Mouse (Mus musculus) embryo, embryonic 11.5 days (tissue): ENCODE measurements around the gene Rab31.

ENCODE experiments used
- DNase-seq: peaks from one replicate; pipeline ENCODE4 v3.0.0-alpha.2; 2012; ENCODE audit warnings: low read depth, low spot score

Gene Rab31

DNA sequence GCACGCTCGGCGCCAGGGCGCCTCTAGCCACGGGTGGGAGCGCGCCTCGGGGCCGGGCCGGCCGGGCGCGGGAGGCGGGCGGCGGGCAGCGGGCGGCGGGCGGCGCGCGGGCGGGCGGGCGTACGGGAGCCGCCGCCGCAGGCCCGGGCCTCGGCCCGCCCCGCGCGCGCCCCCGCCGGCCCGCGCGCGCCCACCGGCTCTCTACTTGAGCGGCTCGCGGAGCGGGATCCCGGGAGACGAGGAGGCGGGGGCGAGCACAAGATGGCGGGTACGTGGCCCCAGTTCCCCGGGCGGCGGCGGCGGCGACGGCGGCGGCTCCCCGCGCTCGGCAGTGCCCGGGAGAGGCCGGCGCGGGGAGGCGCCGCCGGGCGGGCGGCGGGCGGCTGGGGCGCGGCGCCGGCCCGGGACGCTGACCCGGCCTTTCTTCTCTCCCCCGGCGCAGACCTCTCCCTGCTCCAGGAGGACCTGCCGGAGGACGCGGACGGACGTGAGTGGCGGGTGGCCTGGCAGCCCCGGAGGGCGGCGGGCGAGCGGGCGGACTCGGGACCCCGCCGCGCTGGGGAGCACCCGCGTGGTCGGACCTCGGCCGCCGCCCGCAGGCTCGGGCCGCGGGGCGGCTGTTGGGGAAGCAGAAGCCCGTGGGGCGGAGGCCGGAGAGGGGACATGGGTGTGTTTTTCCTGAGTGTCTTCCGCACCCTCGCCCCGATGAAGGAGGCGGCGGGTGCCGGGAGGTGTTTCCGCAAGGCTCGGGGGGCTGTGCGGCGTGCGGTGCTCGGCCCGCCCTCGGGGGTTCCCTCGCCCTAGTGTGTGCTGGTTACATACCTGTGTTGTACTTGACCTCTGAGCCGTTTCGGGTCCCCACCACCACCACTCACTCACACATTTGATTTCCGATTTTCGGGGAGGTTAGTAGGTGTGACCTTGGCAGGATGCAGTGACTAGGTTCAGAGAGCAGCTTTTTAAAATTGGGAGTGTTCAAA lies 10.9 kb upstream of the Rab31 start:
- no peak for DNase-seq

- peak; percentile 71 for DNase-seq
Measured at GRCm38 (mm10) chr17:65782551-65783141, 10.1 kb upstream of the Rab31 start, which contains the start of gene Ppp4r1. Gene Ppp4r1 (plus strand): TSS chr17:65782573.

- no peak for DNase-seq
Measured at GRCm38 (mm10) chr17:65780970-65781369, 8.4 kb upstream of the Rab31 start.

DNA sequence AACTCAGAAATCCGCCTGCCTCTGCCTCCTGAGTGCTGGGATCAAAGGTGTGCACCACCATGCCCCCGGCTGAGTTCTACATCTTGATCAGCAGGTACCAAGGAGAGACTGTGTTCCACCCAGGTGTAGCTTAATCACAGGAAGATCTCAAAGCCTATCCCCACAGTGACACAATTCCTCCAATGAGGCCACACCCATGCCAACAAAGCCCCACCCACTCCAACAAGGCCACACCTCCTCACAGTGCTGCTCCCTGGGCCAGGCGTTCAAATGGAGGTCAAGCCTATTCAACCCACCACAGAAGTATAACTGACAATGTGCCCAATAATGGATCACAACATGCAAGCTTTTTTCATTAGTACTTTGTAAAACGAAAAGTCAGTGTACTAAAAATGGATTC lies 4.9 kb upstream of the Rab31 start:
- DNase-seq: no peak

DNA sequence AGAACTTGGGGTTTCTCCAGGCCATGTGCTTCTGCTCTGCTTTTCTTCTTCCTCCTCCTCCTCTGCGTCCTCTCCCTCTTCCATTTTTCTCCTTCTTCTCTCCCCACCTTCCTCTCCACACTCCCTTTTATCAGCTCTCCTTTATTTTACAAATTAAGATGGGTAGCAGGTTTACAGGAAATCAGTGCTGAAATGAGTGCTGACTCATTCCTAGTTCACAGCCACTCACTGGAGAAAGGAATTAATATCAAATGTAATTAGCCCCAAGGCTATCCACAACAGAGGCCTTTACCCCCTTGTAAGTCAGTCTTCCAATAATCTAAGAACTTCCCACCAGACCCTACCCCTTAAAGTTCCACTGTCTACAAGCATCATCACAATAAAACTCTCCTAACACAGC lies 3.7 kb upstream of the Rab31 start:
- DNase-seq: no peak

GRCm38 (mm10) chr17:65774439-65774838 lies 1.9 kb upstream of the Rab31 start:
- DNase-seq: no peak

GRCm38 (mm10) chr17:65773617-65774016 lies 1.1 kb upstream of the Rab31 start:
- no peak for DNase-seq

GRCm38 (mm10) chr17:65770982-65771915 lies 1.3 kb downstream of the Rab31 start:
- DNase-seq: no peak

DNA sequence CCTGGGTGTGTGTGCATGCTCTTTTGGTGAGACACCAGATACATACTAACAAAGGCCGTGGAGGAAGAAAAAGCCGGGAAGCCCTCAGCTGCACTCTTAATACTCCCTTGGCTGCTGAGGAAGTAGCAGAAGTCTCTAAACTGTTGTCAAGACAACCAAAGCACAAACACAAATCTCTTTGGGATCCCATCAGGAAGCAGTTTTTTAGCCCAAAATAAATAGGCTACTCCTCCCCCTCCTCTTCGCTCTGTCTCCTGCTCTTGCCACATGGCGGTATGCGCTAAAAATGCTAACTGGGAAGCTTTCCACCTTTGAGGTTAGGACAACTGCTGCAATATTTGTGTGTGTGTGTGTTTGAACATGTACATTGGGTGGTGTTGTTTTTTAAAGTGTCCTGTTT lies 4.1 kb downstream of the Rab31 start:
- no peak for DNase-seq

DNA sequence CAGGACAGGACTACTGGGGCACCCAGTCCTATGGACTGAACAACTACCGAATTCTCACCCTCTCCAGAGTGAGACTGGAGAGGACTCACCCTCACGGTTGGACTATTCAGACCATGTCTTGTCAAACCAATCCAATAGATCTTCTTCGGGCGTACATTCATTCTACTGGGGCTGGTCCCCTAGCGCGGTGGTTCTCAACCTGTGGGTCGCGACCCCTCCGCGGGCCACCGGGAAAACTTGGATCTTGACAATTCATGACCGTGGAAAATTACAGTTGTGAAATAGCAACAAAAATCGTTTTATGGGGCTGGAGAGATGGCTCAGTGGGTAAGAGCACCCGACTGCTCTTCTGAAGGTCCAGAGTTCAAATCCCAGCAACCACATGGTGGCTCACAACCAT lies 9.3 kb downstream of the Rab31 start:
- no peak for DNase-seq

- no peak for DNase-seq
Measured at GRCm38 (mm10) chr17:65757150-65757549, 15.4 kb downstream of the Rab31 start.

GRCm38 (mm10) chr17:65755857-65756256 lies 16.7 kb downstream of the Rab31 start:
- DNase-seq: no peak

DNA sequence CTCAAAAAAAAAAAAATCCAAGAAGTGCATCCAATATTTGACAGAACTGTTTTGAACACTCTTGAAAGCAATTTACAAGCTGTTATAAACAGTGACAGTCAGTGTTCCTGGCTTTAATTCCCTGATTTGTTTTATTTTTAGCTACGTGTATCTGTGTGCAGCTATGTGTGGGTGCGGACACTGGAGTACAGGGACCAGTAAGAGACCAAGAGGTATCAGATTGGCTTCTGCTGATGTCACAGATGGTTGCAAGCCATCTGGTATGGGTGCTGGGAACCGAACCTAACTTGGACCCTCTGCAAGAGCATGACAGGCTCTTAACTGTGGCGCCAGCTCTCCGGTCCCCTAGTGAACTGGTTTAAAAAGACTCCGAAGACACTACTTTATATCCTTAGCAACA lies 19.4 kb downstream of the Rab31 start:
- no peak for DNase-seq

DNA sequence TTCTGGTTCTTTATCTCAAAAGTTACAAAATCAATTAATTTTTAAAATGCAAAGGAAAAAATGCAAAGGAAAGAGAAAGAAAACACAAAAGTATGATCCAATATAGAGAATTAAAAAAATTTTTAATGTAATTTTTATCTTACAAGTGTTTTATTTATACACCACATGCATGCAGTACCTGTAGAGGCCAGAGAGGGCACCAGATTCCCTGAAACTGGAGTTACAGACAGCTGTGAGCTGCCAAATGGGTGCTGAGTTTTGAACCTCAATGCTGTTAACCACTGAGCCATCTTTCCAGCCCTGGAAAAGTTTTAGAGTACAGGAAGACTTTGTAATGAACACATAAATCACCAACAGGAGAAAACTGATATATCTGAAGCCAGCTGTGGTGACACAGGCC lies 22.3 kb downstream of the Rab31 start:
- no peak for DNase-seq

DNA sequence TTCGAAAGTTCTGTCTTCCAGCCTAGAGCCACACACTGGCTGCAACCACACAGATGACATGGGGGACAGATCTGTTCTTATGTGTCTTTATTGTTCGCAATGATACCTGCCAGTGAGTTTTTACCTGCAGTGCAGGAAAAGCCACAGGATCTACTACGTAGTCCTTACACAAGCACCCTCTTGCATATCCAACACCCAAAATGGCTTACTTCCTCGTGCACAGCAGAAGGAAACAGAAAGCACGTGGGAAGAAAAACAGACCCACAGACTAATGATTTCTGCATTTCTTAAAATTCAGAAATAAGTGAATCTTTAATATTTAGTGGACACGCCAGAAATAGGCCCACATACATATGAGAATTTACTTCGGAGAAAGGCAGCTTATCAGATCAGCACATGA lies 22.7 kb downstream of the Rab31 start:
- no peak for DNase-seq

- no peak for DNase-seq
Measured at GRCm38 (mm10) chr17:65748997-65749396, 23.6 kb downstream of the Rab31 start.

DNA sequence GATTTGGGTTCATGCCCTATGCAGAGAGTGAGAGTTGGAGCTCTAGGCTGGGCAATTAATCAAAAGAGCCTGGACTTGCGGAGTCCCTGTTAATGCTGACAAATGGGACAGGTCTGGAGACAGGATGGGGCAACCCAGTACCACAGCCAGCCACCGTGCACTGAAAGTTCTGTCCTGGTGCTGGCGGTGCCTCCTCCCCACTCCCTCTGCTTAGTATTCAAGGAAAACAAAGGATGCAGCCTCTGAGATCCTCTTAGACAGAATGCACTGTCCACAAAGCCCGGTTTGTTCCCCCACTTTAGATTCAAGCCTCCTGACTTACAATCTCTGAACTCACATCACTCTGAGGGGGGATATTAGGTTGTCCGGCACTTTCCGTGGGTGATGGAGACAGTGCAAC lies 26.2 kb downstream of the Rab31 start:
- DNase-seq: no peak

DNA sequence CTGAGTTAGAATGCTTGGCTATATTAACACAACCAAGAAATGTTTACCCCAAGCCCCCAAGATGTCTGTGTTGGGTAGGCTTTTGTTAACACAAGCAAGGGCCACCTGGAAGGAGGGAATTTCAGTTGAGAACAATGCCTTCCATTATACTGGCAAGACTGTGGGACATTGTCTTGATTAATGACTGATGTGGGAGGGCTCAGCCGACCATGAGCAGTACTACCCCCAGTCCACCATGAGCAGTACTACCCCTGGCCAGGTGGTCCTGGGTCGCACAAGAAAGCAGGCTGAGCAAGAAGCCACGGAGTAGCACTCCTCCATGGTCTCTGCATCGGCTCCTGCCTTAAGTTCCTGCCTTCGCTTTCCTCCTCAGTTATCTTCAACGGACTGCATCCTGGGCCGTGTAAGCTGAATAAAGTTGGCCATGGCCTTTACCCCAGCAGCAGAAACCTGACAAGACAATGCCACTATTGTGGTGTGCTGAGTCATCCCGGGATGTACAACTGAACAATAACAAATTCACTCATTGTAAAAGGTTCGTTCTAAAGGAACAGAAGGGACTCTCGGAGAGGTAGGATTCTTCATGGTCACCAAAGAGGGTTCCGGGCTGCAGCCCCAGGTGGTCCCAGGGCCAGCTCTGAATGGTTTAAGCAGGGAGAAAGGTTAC lies 28.8 kb downstream of the Rab31 start:
- DNase-seq: no peak

- no peak for DNase-seq
Measured at GRCm38 (mm10) chr17:65742969-65743368, 29.6 kb downstream of the Rab31 start.

DNA sequence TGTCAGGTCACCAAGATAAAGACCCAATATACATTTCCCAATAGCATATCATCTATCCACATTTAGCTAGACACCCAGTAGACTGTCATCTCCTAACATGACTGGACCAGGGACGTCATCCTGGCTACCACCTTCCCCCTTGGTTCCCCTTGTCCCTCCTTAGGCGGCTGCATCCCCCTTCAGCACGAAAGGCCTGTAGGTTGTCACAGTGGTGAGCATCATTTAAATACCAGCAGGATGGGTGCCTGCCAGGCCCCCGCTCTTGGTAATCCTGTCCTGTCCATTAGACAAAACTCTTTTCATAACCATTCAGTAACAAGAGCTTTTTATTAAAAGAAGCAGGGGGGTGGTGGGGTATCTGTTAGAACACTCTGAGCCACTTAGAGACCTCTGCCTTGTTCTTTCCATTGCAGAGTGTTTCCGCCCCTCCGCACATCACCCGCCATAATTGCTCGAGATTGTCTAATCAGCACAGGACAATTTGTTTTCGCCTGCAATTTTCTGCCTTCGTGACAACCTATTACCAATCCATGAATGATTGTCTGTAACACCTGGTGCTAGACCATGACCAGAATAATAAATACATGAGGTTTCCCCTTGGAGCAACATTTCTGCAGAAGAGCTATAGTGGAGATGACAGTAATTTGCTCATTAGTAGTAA lies 30.2 kb downstream of the Rab31 start:
- no peak for DNase-seq

DNA sequence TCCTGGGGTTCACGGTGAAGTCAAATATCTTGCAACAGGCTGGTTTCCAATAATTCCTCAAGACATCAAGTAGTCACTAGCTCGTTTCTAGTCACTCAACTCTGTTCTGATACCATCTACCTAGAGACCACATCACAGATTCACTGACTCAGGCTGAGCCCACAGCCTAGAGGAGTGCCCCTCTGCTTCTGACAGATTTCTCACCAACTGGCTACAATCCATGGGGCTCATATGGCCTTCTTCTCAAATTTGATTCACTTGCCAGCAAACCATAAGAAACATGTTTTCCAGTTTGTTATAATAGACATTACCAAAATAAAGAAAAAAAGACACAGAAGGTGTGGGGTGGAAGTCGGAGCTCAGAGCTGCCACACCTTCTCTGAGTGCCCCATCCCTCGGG lies 31.0 kb downstream of the Rab31 start:
- no peak for DNase-seq
